Mouse (Mus musculus): ENCODE data around the gene Prdm5.

DNA sequence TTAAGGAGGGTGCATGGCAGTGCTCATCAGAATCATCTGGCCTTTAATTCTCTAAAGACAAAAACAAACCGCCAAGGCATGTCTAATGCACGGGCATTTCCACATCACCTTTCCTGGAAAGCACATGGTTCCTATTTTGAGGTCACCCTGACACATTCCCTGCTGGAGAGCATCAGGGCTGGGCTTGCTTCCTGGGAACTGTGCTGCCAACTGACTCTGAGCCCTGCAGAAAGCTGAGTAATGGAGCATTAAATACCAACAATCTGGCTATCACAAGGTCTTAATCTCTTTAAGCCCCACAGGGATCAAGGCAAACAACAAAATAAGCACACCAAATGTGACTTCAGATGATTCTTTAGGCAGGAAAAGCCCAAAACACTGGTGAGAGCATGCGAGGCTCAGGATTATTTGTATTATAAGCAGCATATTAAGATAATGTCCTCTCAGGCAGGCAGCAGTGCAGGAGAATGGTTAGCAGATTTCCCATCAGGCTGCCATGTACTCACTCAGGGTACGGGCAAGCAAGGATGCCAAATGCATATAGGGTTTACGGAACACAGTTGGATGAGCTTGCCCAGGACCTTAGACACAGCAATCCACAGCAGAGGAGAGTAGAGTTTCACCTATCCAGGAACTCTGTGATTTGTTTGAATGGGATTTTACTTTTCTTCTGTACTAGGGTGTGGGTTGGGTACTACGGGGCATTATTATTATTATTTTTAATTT is 190.8 kb downstream of the Prdm5 start:
- TF ChIP-seq CTCF (IDR thresholded peaks at IDR 0.05; ENCODE audit: borderline replicate concordance, insufficient read depth, low read length) (no peak), POLR2A (IDR thresholded peaks at IDR 0.05; ENCODE audit: low read depth, low read length) (no peak)
